Mouse (Mus musculus): ENCODE results near the gene Atrip. TPM values are rescaled to one million over a fixed set of nuclear protein-coding genes. Genes with fewer than 3 reads are reported as not detected.
A peak's percentile ranks its signal among the peaks of the same experiment; 100 is the strongest.

Atrip gene
- total RNA-seq, 2 experiments from 2014 or later: 24.4 to 29.0 TPM

DNA sequence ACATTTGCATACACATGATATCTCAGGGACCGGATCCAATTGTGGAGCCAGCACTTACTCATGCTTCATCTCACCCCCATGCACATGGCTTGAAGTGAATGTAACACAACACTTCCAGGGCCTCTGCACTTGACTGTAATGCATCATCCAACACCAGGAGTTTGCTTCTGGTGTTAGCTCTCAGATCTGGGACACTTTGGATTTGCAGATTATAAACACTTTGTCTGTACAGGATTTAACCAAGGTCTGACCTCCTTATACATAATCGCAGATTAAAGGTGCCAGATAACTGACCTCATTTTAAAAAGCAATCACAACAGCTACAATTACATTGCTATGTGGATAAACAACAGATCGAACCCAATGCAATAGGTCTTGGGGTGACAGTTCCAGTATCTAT lies 6.6 kb upstream of the Atrip start:
- intact Hi-C loops (cut with DNase I): no loop called here
- no peak for DNase-seq (ENCODE audit: extremely low spot score in 1 of 2, low spot score in 2 of 2)

DNA sequence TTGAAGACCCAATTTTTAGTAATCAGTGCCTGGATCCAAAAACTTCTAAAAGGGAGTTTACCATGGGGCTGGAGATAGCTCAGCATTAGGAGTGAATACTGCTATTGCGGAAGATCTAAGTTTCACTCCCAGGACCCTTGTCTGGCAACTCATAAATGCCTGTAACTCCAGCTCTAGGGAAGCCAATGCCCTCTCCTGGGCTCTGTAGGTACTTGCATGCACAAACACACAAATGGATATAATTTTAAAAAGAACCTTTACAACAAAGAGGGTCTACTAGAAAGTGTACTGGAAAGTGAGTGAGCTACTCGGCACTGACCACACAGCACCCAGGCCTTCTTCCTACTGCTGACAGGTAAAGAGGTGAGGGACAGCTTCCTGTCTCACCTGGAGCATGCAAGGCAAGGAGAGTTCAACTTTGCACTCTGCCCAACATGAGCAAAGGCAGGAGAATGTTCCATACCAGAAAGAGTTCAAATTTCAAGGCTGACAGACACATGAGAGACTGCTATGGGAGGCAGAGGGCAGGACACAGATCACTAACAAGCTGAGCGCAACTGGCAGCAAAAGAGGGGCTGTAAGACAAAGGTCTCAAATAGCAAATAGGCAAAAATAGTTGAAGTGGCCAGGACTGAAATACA lies 5.7 kb downstream of the Atrip start:
- intact Hi-C loops (cut with DNase I): loop anchor here (5.0 kb wide), 1 partner anchor 121 kb away; no protein-coding TSS in a partner anchor
- no peak for DNase-seq (ENCODE audit: extremely low spot score in 1 of 2, low spot score in 2 of 2)

DNA sequence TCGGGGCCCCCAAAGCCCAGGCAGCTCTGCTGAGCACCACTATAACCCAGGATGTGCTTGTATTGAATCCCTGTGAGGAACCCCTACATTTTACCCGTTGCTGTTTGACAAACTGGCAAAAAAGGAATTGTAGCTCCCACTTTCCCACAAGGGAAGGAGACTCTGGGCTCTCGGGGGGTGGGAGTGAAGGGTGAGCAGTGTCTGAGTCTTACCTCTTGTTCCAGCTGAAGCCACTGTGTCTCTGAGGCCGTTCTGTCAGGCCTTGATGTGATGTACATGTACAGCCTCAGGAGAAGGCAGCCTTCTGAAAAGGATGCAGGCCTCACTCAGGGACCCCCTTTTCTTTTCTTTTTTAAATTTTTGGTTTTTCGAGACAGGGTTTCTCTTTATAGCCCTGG lies 13.0 kb downstream of the Atrip start:
- intact Hi-C loops (cut with DNase I): loop anchor here (5.0 kb wide), 1 partner anchor 124 kb away; the partner anchor contains the start of gene Uqcrc1
- no peak for DNase-seq (ENCODE audit: extremely low spot score in 1 of 2, low spot score in 2 of 2)

DNA sequence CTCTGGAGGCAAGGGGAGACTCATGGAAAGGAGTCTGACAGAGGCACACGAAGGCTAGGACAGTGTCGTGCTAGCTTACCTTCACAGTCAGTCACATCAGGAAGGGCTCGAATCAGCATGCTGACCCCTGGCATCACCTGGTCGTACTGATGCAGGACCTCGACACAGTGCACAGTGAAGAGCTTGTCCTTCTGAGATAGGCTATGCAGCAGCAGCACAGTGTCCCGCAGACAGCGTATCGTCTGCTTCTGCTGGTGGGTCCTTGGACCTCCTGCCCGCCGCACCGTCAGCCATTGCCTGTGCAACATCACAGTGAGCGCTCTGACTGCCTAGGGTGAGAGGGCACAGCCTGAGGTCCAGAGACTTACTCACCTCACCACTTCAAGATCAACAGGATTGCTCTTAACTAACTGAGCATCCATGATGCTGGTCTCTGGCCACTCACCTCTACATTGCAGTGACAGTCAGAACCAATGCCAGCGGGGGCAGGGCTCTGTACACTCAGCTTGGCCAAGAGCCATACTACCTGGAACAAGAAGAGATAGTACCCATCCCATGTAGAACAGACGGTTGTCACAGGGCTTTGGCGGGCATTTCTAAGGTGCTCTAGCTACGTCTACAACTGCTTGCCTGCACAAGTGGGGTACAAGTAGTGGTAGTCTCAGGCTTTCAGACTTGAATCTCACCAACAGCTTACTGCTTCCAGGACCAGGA lies 13.6 kb downstream of the Atrip start:
- intact Hi-C loops (cut with DNase I): loop anchor here (5.0 kb wide), 1 partner anchor 123 kb away; the partner anchor contains the start of gene Uqcrc1
- no peak for DNase-seq (ENCODE audit: extremely low spot score in 1 of 2, low spot score in 2 of 2)

DNA sequence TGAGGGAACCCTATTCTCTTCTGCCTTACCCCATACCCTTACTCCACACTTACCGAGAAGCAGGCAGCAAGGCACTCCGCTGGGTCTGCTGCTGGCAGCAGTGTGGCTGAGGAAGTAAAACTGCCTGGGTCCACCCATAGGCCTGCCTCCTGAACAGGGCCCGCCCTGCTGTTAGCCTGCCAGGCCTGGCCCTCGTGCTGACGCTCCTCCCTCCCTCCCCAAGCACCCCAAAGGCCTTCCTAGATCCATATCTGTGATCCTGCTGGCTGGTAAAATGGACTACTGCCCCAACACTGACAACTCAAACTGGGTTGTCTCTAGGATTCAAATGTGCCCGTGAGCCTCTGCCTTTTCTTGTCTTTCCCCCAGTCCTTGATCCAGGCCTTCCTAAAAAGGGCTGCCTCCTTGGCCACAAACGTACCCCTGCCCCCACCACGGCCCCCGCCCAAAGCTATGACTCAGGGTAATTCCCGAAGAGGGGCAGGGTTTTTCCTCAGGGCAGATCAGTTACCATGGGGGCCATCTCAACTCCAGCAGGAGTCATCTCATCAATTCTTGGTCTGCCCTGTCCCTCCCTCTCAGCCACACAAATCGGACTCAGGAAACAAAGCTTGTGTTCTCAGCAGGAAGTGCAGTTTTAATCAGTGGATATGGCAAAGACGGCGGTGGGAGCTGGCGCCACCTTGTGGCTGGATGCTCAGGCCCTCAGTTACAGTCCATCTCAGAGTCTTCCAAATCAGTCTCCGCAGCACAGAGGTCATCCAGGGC lies 14.6 kb downstream of the Atrip start, which contains the start of gene Trex1:
Gene Trex1 (minus strand): TSS at position 599 of the 768 bp plus-strand sequence.
- DNase-seq (ENCODE audit: extremely low spot score in 1 of 2, low spot score in 2 of 2): peak; percentile 84 to 92
- intact Hi-C loops (cut with DNase I): loop anchor here (2.0 kb wide), 1 partner anchor 57 kb away; no protein-coding TSS in a partner anchor

DNA sequence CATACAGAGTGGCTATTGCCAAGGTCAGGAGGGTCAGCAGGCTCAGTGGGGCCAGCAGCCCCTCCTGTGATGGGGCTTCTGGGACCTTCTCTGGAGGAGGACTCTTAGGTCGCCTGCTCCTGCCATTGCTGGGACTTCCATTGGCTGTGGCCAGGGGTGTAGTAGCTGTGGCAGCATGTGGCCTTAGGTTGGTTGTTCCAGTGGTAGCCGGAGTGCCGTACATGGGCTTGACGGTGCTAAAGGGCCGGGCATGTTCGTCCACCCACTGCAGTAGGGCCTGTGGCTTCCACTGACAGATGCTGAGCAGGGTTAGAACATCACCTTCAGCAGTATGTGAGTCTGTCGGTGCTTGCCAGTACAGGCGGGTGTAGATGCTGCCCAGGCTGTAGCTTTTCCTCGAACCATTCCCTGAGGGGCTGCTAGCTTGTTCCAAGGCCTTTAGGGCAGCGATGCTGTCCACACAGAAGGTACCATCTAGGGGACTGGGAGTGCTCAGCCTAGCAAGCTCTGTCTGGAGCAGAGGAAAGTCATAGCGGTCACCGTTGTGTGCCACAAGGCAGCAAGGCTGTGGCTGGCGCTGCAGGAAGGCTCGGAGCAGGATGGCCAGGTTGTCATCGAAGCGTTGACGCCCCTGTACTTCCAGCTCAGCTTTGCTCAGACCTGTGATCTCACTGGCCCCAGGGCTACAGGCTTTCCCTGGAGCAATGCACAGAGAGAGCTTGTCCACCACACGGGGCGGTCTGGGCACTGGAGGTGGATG lies 15.7 kb downstream of the Atrip start:
- DNase-seq (ENCODE audit: extremely low spot score in 1 of 2, low spot score in 2 of 2): no peak
- intact Hi-C loops (cut with DNase I): loop anchor here (2.0 kb wide), 1 partner anchor 55 kb away; no protein-coding TSS in a partner anchor

DNA sequence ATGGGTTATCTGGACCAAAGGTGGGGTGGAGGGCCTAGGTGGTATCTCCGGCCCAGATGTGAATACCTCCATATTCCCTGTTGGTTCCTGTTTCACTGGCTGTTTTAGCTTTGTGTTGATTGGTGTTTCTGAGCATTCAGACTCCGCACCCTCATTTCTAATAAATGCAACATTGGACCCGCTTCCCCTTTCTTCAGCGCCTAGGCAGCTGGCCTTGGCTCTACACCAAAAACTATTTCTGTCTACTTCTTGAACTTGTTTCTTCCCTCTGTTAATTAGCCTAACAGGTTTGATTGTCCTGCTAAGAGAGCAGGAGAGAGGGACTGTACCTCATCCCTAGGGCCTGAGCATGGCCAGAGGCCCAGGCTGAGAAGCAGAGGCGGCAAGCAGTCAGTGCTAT lies 16.4 kb downstream of the Atrip start:
- DNase-seq (ENCODE audit: extremely low spot score in 1 of 2, low spot score in 2 of 2): no peak

DNA sequence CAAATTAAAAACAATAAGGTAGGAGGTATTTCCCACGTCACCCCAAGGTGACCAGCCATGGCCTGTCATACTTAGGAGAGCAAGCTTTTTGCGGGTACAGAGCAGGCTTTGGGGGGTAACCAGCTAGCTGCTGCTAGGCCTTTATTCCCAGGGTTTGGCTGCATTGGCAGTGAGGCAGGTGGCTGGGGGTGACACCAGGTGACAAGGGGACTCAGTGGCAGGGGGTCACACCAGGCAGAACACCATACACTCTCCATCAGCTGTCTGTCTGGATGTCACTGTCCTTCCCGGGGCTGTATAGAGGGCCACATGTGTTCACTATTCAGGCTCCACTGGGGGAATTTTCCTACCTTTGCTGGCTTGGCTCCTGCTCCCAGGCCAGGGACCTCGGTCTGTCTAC lies 17.0 kb downstream of the Atrip start:
- no peak for DNase-seq (ENCODE audit: extremely low spot score in 1 of 2, low spot score in 2 of 2)
- intact Hi-C loops (cut with DNase I): no loop called here

More for the DNA sequence above, 16.4 kb downstream of the Atrip start:
- intact Hi-C loops (cut with DNase I): no loop called here

DNA sequence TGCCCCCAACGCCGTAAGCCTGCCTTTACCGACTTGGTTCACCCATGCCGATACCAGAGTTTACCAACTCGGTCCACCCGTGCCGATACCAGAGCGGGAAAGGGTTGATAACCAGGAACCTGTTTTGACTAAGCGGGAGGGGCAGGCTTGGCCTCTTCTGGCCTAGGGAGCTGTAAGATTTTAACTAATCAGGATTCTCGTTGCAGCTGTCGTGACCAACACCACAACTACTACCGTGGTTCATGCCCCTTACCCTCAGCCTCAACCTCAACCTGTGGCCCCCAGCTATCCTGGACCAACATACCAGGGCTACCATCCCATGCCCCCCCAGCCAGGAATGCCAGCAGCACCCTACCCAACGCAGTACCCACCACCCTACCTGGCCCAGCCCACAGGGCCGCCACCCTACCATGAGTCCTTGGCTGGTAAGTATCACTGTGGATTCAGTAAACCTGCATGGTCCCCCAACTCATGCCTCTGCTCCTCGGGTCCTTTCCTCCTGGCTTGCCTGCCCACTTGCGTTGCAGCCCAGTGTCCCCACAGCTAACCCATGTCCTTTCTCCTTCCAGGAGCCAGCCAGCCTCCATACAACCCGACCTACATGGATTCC lies 17.7 kb downstream of the Atrip start:
- intact Hi-C loops (cut with DNase I): no loop called here
- DNase-seq (ENCODE audit: extremely low spot score in 1 of 2, low spot score in 2 of 2): no peak

DNA sequence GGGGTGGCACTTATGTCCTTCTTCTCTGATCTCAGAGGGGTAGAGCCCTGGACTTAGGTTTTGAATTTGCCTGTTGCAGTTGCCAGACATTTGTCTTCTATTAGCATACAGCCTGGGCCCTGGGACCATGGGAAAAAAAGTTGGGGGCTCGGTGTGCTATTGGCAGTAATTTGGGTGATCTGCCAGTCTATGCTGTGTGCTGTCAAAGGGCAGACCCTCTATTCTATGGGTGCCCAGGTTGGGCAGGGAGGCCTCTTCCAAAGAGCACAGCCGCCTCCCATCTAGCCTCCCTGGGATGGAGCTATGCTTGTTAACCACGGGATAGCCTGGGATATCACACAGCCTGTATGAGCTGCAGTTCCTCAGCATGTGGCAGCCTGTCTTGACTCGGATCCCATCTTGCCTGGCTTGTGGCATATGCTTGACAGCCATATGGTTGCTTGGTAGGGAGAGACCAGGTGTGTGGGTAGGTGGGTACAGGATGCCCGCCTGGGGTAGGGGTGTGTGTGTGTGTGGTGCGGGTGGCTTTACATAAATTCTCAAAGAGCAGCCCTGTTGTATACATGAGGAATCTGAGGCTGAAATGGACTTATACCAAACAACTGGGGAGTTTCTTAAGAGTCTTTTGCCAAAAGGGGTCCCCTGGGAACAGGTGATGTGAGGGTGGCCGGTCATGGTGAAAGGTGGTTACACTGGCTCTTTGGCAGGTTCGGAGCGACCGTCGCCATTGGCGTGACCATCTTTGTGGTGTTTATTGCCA lies 18.5 kb downstream of the Atrip start:
- intact Hi-C loops (cut with DNase I): no loop called here
- no peak for DNase-seq (ENCODE audit: extremely low spot score in 1 of 2, low spot score in 2 of 2)

DNA sequence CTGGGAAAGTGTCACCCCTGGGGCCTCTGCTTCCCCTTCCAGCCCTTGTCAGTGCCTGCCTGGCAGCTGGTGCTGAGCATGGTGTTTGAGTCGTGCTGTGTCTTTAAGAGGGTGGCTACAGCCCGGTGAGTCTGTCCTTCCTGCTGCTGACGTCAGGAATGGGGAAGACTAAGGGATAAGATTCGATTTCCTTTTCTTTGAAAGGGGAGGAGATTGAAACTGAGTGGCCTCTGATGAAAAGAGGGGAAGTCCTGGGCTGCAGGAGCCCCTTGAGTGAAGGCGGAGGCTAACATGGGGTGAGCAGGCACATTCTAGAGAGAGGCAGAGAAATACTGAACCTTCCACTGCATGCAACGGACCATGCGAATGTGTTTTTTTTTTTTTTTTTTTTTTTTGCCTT lies 19.2 kb downstream of the Atrip start:
- intact Hi-C loops (cut with DNase I): no loop called here

DNA sequence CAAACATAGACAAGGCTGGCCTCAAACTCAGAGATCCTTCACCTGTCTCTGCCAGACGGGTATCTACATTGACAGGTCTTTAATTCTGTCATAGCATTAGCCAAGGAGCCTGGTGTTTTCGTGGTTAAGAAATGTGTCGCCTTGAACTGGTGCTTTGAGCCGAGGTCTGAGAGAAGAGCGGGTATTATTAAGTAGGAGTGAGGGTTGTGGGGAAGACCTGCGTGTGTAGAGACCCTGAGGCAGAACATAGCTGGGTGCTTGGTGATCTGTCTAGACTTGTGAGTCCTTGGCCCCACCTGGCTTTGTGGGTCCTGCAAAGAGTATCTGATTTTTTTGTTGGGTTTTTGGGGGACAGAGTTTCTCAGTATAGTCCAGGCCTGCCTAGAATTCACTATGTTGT lies 20.1 kb downstream of the Atrip start:
- intact Hi-C loops (cut with DNase I): no loop called here
- no peak for DNase-seq (ENCODE audit: extremely low spot score in 1 of 2, low spot score in 2 of 2)

More for the DNA sequence above, 19.2 kb downstream of the Atrip start:
- peak; percentile 75 to 83 for DNase-seq (ENCODE audit: extremely low spot score in 1 of 2, low spot score in 2 of 2)

DNA sequence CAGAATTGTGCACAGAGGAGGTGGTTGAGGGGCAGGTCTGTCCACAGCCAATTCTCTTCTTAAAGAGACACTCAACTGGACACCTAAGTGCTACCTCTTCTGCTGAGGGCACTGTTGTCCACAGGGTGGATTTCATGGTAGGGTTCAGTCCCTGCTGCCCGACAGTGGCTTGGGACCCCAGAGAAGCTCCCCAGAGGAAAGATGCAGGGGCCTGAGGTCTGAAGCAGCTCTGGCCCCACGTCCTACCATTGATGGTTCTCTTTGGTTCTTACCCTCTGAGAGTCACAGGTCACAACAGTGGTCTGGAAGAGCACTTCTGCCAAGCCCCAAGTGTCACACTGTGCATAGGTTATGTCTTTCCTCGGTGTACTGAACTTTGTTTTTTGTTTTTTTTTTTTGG lies 20.6 kb downstream of the Atrip start:
- intact Hi-C loops (cut with DNase I): no loop called here
- DNase-seq (ENCODE audit: extremely low spot score in 1 of 2, low spot score in 2 of 2): no peak

DNA sequence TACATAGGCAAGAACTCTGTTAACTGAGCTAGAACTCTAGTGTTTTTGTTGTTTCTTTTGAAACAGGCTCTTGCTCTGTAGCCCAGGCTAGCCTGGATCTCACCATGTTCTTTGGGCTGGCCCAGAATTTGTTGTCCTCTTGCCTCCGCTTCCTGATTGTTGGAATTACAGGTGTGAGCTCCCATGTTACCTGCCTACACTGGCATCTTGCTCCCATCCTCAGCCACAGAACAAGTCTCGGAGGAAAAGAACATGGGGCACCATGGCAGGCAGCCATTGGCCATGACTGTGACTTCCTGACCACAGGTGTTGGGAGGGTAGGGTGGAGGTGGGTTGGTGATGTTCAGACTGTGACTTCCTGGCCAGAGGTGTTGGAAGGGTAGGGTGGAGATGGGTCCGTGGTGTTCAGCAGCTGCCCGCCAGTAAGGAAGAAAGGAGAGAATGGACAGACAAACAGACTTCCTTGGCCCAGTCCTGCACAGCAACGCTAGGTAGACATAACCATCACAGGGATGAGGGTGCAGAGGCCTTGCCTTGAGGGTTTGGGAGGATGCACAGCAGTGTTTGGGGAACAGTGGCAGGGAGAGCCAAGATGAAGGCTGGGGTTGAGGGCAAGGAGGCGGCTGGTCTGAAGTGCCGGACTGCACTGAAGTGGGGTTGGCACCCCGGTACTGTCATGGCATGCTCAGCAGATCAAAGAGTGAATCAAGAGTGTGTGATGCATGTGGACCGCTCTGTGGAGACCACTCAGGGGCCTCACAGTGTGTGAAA lies 21.2 kb downstream of the Atrip start:
- intact Hi-C loops (cut with DNase I): no loop called here
- DNase-seq (ENCODE audit: extremely low spot score in 1 of 2, low spot score in 2 of 2): no peak

DNA sequence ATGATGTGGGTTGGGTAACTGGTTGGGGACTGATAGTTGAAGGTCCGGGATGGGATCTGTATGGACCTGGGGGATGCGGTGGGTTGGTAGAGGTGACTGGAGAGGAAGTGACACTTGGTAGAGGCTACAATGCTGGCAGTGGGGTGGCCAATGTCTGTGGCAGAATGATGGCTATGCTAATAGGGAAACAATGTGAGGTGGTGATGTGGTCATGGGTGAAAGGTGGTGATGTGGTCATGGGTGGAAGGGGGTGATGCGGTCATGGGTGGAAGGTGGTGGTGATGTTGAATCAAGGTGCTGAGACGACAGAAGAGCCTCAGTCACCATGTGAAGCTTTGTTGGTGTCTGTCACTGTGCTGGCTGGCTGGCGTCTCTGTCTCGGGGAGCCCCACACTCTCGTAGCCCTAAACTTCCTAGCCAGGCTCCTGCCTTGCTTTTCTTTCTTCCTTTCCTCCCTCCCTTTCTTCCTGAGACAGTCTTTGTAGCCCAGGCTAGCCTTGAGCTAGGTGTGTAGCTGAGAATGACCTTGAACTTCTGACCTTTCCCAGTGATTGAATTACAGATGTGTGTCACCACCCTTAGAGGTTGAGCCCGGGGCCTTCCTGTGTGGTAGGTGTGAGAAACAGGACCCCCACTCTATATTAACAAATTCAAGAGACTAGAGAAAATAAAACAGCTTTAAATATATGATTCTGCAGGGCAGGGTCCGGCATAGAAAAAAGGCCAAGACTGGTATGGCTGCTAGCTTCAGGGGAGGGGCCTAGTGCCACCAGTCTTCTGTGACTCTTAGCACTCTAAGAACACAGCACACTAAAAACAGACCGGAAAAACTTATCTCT lies 22.1 kb downstream of the Atrip start:
- DNase-seq (ENCODE audit: extremely low spot score in 1 of 2, low spot score in 2 of 2): no peak
- intact Hi-C loops (cut with DNase I): no loop called here

DNA sequence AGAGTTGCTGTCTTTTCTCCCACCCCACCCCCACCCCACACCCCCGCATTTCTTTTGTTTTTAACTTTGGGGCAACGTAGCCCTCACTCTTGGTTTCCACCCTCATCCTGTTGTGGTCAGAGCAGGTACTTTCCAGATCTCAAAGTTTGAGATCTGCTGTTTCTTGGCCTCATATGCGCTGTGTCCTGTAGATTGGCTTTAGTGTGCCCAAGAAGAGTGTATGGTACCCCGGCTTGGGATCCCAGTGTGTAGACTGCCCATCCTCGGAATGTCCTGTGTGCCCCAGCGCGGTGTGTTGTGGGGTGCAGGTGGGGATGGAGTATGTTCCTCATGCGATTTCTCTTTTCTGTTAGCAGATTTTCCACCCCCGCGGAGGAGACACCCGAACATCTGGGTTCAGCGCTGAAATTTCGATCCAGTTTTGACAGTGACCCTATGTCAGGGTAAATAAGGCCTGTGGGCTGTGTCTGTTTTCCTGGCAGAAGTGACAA lies 22.9 kb downstream of the Atrip start:
- no peak for DNase-seq (ENCODE audit: extremely low spot score in 1 of 2, low spot score in 2 of 2)
- intact Hi-C loops (cut with DNase I): no loop called here

All from left cerebral cortex, postnatal 10 days (tissue).